Mouse (Mus musculus) megakaryocyte-erythroid progenitor cell, adult 5-6 weeks (primary cell): ENCODE data around the gene Dact3. TPM values are rescaled to one million over a fixed set of nuclear protein-coding genes. Genes with fewer than 3 reads are reported as not detected.

ENCODE experiments used
- ATAC-seq: replicated peaks from 2 replicates; pipeline ENCODE4 v1.8.0; 2016; ENCODE audit warnings: mild to moderate bottlenecking, inconsistent platforms; ENCODE audit not compliant: severe bottlenecking, poor library complexity, low FRiP score, low TSS enrichment
- total RNA-seq, 2 experiments: library from RNA; stranded (forward) in 1 of 2; stranded (reverse) in 1 of 2; fragments of 200-1000, 215-1000 nt in 1 of 2; fragments of >200 nt in 1 of 2; fragmentation: Nextera tagmentation in 1 of 2; gene quantifications; 2 replicates each; pipeline ENCODE4 v1.2.3; 2014 to 2017

The Dact3 gene
- total RNA-seq (2014; fragmentation: Nextera tagmentation), result 0.27 TPM in 1 of 2 replicates, not detected in the other
- 0.75 TPM in 1 of 2 replicates, not detected in the other for total RNA-seq (2017)

GRCm38 (mm10) chr7:16875310-16875325 lies at the start of gene Dact3:
Dact3 (plus strand) TSS chr7:16875317.
- no peak for ATAC-seq

- ATAC-seq, result peak; percentile 69
These were observed 49.3 kb upstream of the Dact3 start for GRCm38 (mm10) chr7:16825785-16826184.

GRCm38 (mm10) chr7:16826571-16826970 lies 48.5 kb upstream of the Dact3 start:
- ATAC-seq, result no peak

GRCm38 (mm10) chr7:16827274-16827673 lies 47.8 kb upstream of the Dact3 start:
- ATAC-seq, result no peak

GRCm38 (mm10) chr7:16830449-16830848 lies 44.7 kb upstream of the Dact3 start:
- ATAC-seq, result no peak

- no peak for ATAC-seq
These were observed 37.0 kb upstream of the Dact3 start for GRCm38 (mm10) chr7:16837916-16838803.

GRCm38 (mm10) chr7:16838804-16839426 lies 36.2 kb upstream of the Dact3 start:
- no peak for ATAC-seq

- ATAC-seq, result no peak
These were observed 35.5 kb upstream of the Dact3 start for GRCm38 (mm10) chr7:16839427-16840108.

- ATAC-seq, result no peak
These were observed 35.0 kb upstream of the Dact3 start for GRCm38 (mm10) chr7:16840109-16840491.

GRCm38 (mm10) chr7:16841078-16841477 lies 34.0 kb upstream of the Dact3 start:
- no peak for ATAC-seq

- no peak for ATAC-seq
These were observed 33.3 kb upstream of the Dact3 start for GRCm38 (mm10) chr7:16841561-16842560.

- ATAC-seq, result peak; percentile 74
These were observed 32.5 kb upstream of the Dact3 start, which contains the start of gene Prkd2 for GRCm38 (mm10) chr7:16842645-16843063. Prkd2 (plus strand) TSS chr7:16842902.

- peak; percentile 5; the same call in 1 of the 2 replicates for ATAC-seq
These were observed 31.5 kb upstream of the Dact3 start for GRCm38 (mm10) chr7:16843441-16844171.

- ATAC-seq, result no peak
These were observed 30.4 kb upstream of the Dact3 start for GRCm38 (mm10) chr7:16844696-16845071.

- no peak for ATAC-seq
These were observed 29.9 kb upstream of the Dact3 start for GRCm38 (mm10) chr7:16845072-16845819.

GRCm38 (mm10) chr7:16845820-16846167 lies 29.3 kb upstream of the Dact3 start:
- ATAC-seq, result no peak

- no peak for ATAC-seq
These were observed 28.3 kb upstream of the Dact3 start for GRCm38 (mm10) chr7:16846775-16847174.

- no peak for ATAC-seq
These were observed 27.6 kb upstream of the Dact3 start for GRCm38 (mm10) chr7:16847507-16847906.
